Mouse (Mus musculus): ENCODE results near the gene Olfr652. TPM values are rescaled to one million over a fixed set of nuclear protein-coding genes. Genes with fewer than 3 reads are reported as not detected.
A peak's percentile ranks its signal among the peaks of the same experiment; 100 is the strongest.

The Olfr652 gene
- total RNA-seq (2021), result not detected
- long read RNA-seq, experiment 1, result 0 reads
- long read RNA-seq, experiment 2, result 0 reads

- DNase-seq (ENCODE audit: low spot score in 2 of 2), result no peak
Measured at GRCm38 (mm10) chr7:104560601-104561000, at the start of gene Olfr652. Olfr652 (plus strand) TSS chr7:104560901.

GRCm38 (mm10) chr7:104549833-104550232 is 10.9 kb upstream of the Olfr652 start, which contains the start of gene Olfr651:
Olfr651 (plus strand) TSS chr7:104550133.
- DNase-seq (ENCODE audit: low spot score in 2 of 2), result no peak

DNA sequence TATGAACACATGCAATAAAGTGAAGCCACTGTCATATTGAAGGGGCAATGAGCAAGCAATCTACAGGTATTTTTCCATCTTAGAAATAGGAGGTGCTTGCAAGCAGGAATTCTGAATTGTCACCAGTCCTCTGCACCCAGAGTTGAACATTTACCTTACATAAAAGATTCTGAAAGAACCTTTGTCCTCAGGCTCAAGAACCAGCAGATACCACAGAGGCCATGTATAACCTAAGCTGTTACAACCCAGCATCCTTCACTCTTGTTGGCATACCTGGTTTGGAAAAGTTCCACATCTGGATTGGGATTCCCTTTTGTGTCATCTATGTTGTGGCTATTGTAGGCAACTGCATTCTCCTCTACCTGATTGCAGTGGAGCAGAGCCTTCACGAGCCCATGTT is 8.0 kb upstream of the Olfr652 start:
- DNase-seq (ENCODE audit: low spot score in 2 of 2), result no peak

DNA sequence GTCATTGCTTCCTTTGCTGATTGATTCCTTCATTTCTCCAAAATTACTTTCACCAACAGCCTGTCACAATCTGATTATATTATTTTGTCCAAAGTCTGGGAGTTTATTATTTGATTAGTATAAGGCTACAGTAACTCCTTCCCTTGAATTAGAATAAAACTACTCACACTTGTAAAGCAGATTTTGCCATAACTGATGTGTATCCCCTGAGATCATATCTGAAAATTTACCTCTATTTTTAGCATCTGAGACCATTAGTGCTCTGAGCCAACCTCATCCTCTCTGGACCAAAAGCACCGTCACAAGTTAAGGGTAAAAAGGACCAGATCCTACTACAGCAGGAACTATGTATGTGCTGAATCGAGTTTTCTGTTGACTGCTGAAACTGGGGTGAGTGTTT is 16.3 kb downstream of the Olfr652 start, which contains the start of gene Olfr653:
TSS of gene Olfr653 (plus strand) at position 301 of the 400 bp plus-strand sequence.
- DNase-seq (ENCODE audit: low spot score in 2 of 2), result no peak

- DNase-seq (ENCODE audit: low spot score in 2 of 2), result no peak
Measured at GRCm38 (mm10) chr7:104580846-104581245, 20.1 kb downstream of the Olfr652 start.

GRCm38 (mm10) chr7:104581429-104581828 is 20.7 kb downstream of the Olfr652 start:
- no peak for DNase-seq (ENCODE audit: low spot score in 2 of 2)

DNA sequence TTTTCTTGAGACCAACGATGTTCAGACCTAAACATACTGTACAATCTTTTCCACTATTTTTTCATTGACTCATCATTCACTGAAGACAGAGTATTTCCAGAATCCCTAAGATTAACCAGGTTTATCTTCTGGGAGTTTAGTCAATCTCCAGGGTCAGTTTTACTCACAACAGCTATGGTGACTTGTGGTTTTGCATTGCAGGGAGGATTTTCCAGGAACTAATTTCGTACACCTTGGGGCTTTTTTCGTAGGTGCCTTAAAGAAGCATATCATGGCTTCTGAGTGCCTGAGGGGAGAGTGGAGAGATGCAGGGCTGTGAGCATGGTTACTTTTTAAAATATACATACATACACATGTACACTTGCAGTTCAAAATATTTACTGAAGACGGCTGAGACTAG is 26.0 kb downstream of the Olfr652 start, which contains the start of gene Olfr654:
TSS of gene Olfr654 (plus strand) at position 301 of the 400 bp plus-strand sequence.
- DNase-seq (ENCODE audit: low spot score in 2 of 2), result no peak

DNA sequence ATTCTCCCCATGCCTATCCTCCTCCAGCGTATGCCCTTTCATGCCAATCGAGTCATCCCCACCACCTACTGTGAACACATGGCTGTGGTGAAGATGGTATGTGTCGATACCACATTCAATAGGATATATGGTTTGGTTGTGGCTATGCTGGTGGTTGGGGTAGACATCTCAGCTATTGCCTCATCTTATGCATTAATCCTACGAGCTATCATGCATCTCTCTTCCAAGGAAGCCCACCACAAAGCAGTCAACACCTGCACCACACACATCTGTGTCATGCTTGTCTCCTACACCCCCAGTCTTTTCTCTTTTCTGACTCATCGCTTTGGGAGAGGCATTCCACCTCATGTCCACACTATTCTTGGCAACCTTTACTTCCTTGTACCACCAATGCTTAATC is 27.6 kb downstream of the Olfr652 start:
- DNase-seq (ENCODE audit: low spot score in 2 of 2), result no peak

DNA sequence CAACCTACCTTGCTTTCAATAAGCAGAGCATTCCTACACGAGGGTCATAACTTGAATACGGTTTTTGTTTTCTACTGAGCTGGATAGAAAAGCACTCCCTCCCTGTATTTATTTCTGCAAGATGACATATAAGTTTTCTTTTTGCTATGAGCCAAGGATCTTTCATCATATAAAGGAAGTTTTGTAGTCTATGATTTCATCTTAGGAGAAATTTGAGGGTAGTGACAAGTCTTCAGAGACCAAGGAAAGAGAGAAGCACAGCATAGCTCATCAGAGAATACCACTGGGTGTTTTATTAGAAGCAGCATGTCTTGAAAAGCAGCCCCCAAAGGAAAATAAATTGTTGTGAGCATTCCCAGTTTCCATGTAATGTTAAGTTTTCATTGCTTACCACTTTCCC is 41.0 kb downstream of the Olfr652 start, which contains the start of gene Olfr655:
TSS of gene Olfr655 (minus strand) at position 101 of the 400 bp plus-strand sequence.
- no peak for DNase-seq (ENCODE audit: low spot score in 2 of 2)

GRCm38 (mm10) chr7:104603173-104603572 is 42.5 kb downstream of the Olfr652 start:
- DNase-seq (ENCODE audit: low spot score in 2 of 2), result peak; percentile 26 to 55

DNA sequence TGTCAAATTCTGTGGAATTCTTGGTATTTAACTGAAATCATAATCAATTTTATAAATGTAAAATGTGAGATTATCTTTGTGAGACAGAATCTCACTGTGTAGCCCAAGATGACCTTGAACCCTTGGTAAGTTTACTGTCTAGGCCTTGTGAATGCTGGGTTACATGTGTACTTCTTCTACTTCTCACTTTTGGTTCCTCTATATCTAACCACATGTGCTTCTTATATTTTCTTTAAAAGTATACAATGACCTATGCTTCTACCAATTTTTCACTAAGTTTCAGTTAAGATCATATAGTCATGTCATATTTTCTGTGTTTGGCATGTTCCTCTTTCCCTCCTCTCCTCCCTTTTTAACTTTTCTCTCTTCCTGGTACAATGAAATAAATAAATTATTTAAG is 44.0 kb downstream of the Olfr652 start:
- DNase-seq (ENCODE audit: low spot score in 2 of 2), result no peak

GRCm38 (mm10) chr7:104613655-104614054 is 53.0 kb downstream of the Olfr652 start, which contains the start of gene Olfr656:
Olfr656 (plus strand) TSS chr7:104613955.
- no peak for DNase-seq (ENCODE audit: low spot score in 2 of 2)

Other genes starting within 250 kb of the Olfr652 start
- 10 to 100 TPM in 1 of 2 experiments, 1 to 10 TPM in 1; 6.9 to 10.2 TPM for gene Trim12a, start 245.4 kb upstream of the Olfr652 start, total RNA-seq (2021)
- gene Trim34b, start 231.4 kb upstream of the Olfr652 start, total RNA-seq (2021), result under 1 TPM; 0.38 to 0.56 TPM
- 10 to 100 TPM in 1 of 2 experiments, 1 to 10 TPM in 1; 6.3 to 10.0 TPM for gene Trim12c, start 207.5 kb upstream of the Olfr652 start, total RNA-seq (2021)
- gene Trim30b, start 191.0 kb upstream of the Olfr652 start, total RNA-seq (2021), result under 1 TPM in 1 of 2 experiments, not detected in 1; 0.38 TPM
- gene Trim30c, start 160.1 kb upstream of the Olfr652 start, total RNA-seq (2021), result under 1 TPM; 0.17 to 0.22 TPM
- 1 to 10 TPM; 4.8 to 5.1 TPM for gene Trim30a, start 95.7 kb upstream of the Olfr652 start, total RNA-seq (2021)
- 1 to 10 TPM; 2.2 to 4.8 TPM for gene Trim30d, start 53.1 kb upstream of the Olfr652 start, total RNA-seq (2021)
- not detected for gene Olfr651, start 10.8 kb upstream of the Olfr652 start, total RNA-seq (2021)
- gene Olfr653, start 16.4 kb downstream of the Olfr652 start, total RNA-seq (2021), result not detected
- not detected for gene Olfr654, start 26.1 kb downstream of the Olfr652 start, total RNA-seq (2021)
- gene Olfr655, start 40.9 kb downstream of the Olfr652 start, total RNA-seq (2021), result not detected
- gene Olfr656, start 53.1 kb downstream of the Olfr652 start, total RNA-seq (2021), result not detected
- gene Olfr657, start 63.9 kb downstream of the Olfr652 start, total RNA-seq (2021), result not detected
- gene Olfr658, start 86.4 kb downstream of the Olfr652 start, total RNA-seq (2021), result not detected
- not detected for gene Olfr659, start 105.9 kb downstream of the Olfr652 start, total RNA-seq (2021)
- gene Olfr661, start 125.6 kb downstream of the Olfr652 start, total RNA-seq (2021), result not detected
- gene Usp17le, start 216.6 kb downstream of the Olfr652 start, total RNA-seq (2021), result not detected

Data from adrenal gland, adult 18-20 months (tissue).